Mouse (Mus musculus) testis, adult 2 months (tissue): ENCODE results near the gene Slc9a3r2.

Source experiments
- CTCF ChIP-seq: fragments of 200-500 bp; IDR thresholded peaks from 2 replicates; pipeline ENCODE4 v1.5.1; 2012; ENCODE audit warnings: low read depth, mild to moderate bottlenecking, inconsistent platforms, low read length, moderate library complexity; ENCODE audit not compliant: control insufficient read depth, insufficient read depth, insufficient replicate concordance
- POLR2A ChIP-seq: fragments of 200-500 bp; IDR thresholded peaks from 2 replicates; pipeline ENCODE4 v1.6.1; 2012; ENCODE audit warnings: low read depth, mild to moderate bottlenecking, inconsistent platforms, low read length, moderate library complexity; ENCODE audit not compliant: control insufficient read depth

- TF ChIP-seq CTCF (peak; percentile 96; the same call in 1 of the 2 replicates), POLR2A (no peak)
Measured at GRCm38 (mm10) chr17:24628646-24629045, 21.5 kb downstream of the Slc9a3r2 start.
